Mouse (Mus musculus) sigmoid colon, adult 10 weeks (tissue): ENCODE measurements around the gene Mfsd7a. TPM values are rescaled to one million over a fixed set of nuclear protein-coding genes. Genes with fewer than 3 reads are reported as not detected.

ENCODE experiments used
- polyA plus RNA-seq: library from polyadenylated mRNA; stranded (reverse); fragments of 350-450 nt; fragmentation: Illumina TruSeq; extraction: RNeasy Lipid Tissue Mini Kit (QIAGEN cat#74804); gene quantifications from one replicate; pipeline ENCODE4 v1.2.3, GENCODE M21; 2014; ENCODE audit warnings: low read depth, low replicate concordance

The Mfsd7a gene
- 5.7 TPM for polyA plus RNA-seq

GRCm38 (mm10) chr5:108448785-108449668 is at the start of gene Mfsd7a:
Gene Mfsd7a (minus strand): TSS chr5:108448891.

GRCm38 (mm10) chr5:108461082-108462065 is 12.7 kb upstream of the Mfsd7a start, which contains the start of gene Pcgf3:
Gene Pcgf3 (plus strand): TSS chr5:108461232.

DNA sequence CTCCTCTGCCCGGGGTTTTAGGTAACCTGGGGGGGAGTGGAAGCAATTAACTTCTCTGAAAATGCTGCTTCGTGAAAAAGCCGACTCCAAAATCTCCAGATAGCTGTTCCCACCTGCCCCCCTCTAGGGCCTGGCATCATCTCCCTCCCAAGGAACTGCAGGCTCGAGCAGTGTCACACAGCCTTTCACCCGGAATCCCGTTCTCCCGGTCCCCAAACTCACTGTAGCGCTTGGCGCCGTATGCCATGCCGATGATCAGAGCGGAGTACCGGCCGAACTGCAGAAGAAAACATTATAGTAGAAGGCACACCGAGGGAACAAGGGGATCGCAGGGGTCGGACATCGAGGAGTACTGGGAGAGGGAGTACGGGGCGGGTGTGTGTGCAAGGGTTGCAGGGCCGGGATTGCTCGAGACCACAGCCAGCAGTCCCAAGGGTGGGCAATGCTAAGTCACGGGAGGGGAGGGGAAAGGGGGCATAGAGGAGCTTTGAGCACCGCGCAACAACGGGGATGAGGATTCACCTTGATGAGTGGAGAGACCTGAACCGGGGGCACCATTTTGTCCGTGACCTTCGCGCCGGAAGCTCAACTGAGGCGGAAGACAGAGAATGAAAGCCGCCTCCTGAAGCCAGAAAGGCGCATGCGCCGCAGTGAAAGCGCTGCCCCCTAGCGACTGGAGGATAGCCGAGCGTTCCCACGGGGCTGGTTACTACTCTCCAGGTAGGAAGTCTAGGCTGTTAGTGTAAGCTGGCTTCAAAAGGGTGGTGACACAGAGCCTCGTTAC is 14.7 kb downstream of the Mfsd7a start, which contains the start of gene Atp5k:
Atp5k (minus strand) TSS at position 645 of the 784 bp plus-strand sequence.

Other genes starting within 250 kb of the Mfsd7a start
- gene Dr1, start 180.0 kb downstream of the Mfsd7a start, polyA plus RNA-seq, result 133 TPM
- gene Pigg, start 136.3 kb downstream of the Mfsd7a start, polyA plus RNA-seq, result 27.7 TPM
- not detected for gene Gm42517, start 81.0 kb downstream of the Mfsd7a start, polyA plus RNA-seq
- not detected for gene Pde6b, start 60.5 kb downstream of the Mfsd7a start, polyA plus RNA-seq
- 78.0 TPM for gene Atp5k, start 14.4 kb downstream of the Mfsd7a start, polyA plus RNA-seq
- 50.9 TPM for gene Pcgf3, start 12.3 kb upstream of the Mfsd7a start, polyA plus RNA-seq
- 0.38 TPM for gene Cplx1, start 101.1 kb upstream of the Mfsd7a start, polyA plus RNA-seq
- gene Gak, start 180.9 kb upstream of the Mfsd7a start, polyA plus RNA-seq, result 129 TPM
- gene Tmem175, start 180.9 kb upstream of the Mfsd7a start, polyA plus RNA-seq, result 19.7 TPM
- 8.2 TPM for gene Idua, start 211.4 kb upstream of the Mfsd7a start, polyA plus RNA-seq
- gene Dgkq, start 220.8 kb upstream of the Mfsd7a start, polyA plus RNA-seq, result 17.7 TPM
- gene Slc26a1, start 226.7 kb upstream of the Mfsd7a start, polyA plus RNA-seq, result not detected
- gene Fgfrl1, start 243.5 kb upstream of the Mfsd7a start, polyA plus RNA-seq, result 1.7 TPM